Mouse (Mus musculus) limb, embryonic 13.5 days (tissue): ENCODE measurements around the gene Anxa9. TPM values are rescaled to one million over a fixed set of nuclear protein-coding genes. Genes with fewer than 3 reads are reported as not detected.
A peak's percentile ranks its signal among the peaks of the same experiment; 100 is the strongest.

ENCODE experiments used
- ATAC-seq: fragments of 200-750 bp; cut with Nextera tagmentation; 2 replicates; pipeline ENCODE4 v1.8.0; 2017; ENCODE audit warnings: low read depth, moderate number of reproducible peaks, moderate TSS enrichment; ENCODE audit not compliant: low FRiP score
- H3K27ac ChIP-seq: fragments of 300-500 bp; sonication (generic); 2 replicates; pipeline ENCODE4 v1.5.1; 2015; ENCODE audit warnings: inconsistent platforms, mild to moderate bottlenecking, moderate library complexity
- H3K27me3 ChIP-seq: fragments of 300-500 bp; sonication (generic); 2 replicates; pipeline ENCODE4 v1.6.1; 2015; ENCODE audit warnings: mild to moderate bottlenecking, inconsistent platforms
- H3K36me3 ChIP-seq: fragments of 300-500 bp; sonication (generic); 2 replicates; pipeline ENCODE4 v1.6.1; 2015; ENCODE audit warnings: inconsistent platforms, mild to moderate bottlenecking, moderate library complexity
- H3K4me1 ChIP-seq: fragments of 300-500 bp; sonication (generic); 2 replicates; pipeline ENCODE4 v1.6.1; 2015; ENCODE audit warnings: inconsistent platforms
- H3K4me2 ChIP-seq: fragments of 300-500 bp; sonication (generic); replicated peaks from 2 replicates; pipeline ENCODE4 v1.6.1; 2015; ENCODE audit warnings: inconsistent platforms, mild to moderate bottlenecking, moderate library complexity
- H3K4me3 ChIP-seq: fragments of 300-500 bp; sonication (generic); 2 replicates; pipeline ENCODE4 v1.5.1; 2015; ENCODE audit warnings: moderate library complexity, mild to moderate bottlenecking, inconsistent platforms
- H3K9ac ChIP-seq: fragments of 300-500 bp; sonication (generic); 2 replicates; pipeline ENCODE4 v1.6.1; 2015; ENCODE audit warnings: mild to moderate bottlenecking, inconsistent platforms
- H3K9me3 ChIP-seq: fragments of 300-500 bp; sonication (generic); 2 replicates; pipeline ENCODE4 v1.6.1; 2016; ENCODE audit warnings: inconsistent platforms
- WGBS: fragments of 180-500 bp; shearing (Covaris S2); methylation state at CpG from one replicate; pipeline ENCODE4 v1.1.7; 2015; 5-methylcytosine and 5-hydroxymethylcytosine counted together
- polyA plus RNA-seq: library from polyadenylated mRNA; unstranded; fragments of >200 nt; fragmentation: Nextera tagmentation; extraction: Ambion mirVana; gene quantifications from 2 replicates; pipeline ENCODE4 v1.2.1, GENCODE M21; 2015

Gene Anxa9
- polyA plus RNA-seq, 1 experiment from 2014 or later, result 2.5 TPM

GRCm38 (mm10) chr3:95281216-95282126, 25.5 kb downstream of the Anxa9 start, which contains the start of the genes Mindy1 and Prune1:
TSS of gene Mindy1 (plus strand) at chr3:95281345.
TSS of gene Prune1 (minus strand) at chr3:95282076.
- Histone ChIP-seq H3K4me1 (peaks cover 35% of the 10 kb centered on the region), H3K27me3 (no peaks in the 10 kb centered on the region), H3K4me2 (peak within 1 kb of the TSS; percentile 80), H3K36me3 (peaks cover 1% of the 10 kb centered on the region), H3K9ac (peak within 1 kb of the TSS; percentile 90), H3K27ac (peak within 1 kb of the TSS; percentile 92), H3K9me3 (no peaks in the 10 kb centered on the region), H3K4me3 (peak within 1 kb of the TSS; percentile 77)
- peak; percentile 91 for ATAC-seq
- WGBS, result under 1% methylated on average over 46 of the region's 53 CpGs

DNA sequence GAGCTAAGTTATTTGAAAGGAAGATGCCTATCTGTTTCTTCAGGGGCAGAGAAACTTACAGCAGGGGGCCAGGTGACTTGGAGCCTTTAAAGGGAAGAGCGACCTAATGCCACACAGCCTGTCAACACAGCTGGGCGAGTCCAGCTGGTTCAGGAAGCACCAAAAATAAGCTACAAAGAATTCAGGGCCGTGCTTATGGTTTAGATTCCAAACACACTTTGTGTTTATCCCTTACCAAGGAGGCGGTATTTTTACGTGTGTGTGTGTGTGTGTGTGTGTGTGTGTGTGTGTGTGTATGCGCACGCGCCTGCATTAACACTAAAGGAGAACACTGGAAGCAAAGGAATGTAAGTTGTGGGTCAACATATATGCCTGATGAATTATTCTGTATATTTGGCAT, 26.2 kb downstream of the Anxa9 start:
- H3K36me3 ChIP-seq, result no peaks in the 10 kb centered on the region
- 15% methylated on average over 8 of the region's 8 CpGs for WGBS
- no peaks in the 10 kb centered on the region for H3K27me3 ChIP-seq
- H3K9ac ChIP-seq, result peak overlapping the region; percentile 84
- H3K9me3 ChIP-seq, result no peaks in the 10 kb centered on the region
- peak overlapping the region; percentile 77 for H3K4me3 ChIP-seq
- peak overlapping the region; percentile 89 for H3K27ac ChIP-seq
- no peak for ATAC-seq
- peak overlapping the region; percentile 80 for H3K4me2 ChIP-seq
- peaks cover 35% of the 10 kb centered on the region for H3K4me1 ChIP-seq

DNA sequence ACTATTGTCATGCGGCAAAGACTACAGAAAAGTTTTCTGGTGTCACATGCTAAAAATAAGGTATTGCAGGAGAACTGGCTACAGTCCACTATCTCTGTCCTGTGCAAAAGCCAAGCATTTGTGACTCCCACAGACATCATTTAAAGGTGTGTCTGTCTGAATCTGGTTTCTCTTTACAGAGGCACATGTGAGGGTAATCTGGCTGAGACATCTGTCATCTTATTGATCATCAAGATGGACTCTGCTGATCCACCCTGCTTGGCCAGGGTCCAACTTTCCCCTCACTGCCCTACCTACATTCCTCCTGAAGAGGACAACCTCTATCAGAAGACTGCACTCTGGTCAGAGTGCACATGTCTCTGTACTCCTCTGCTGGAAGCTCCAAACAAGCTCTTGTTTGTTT, 29.8 kb downstream of the Anxa9 start:
- Histone ChIP-seq H3K27me3 (no peaks in the 10 kb centered on the region), H3K4me3 (no peak overlapping the region), H3K4me2 (no peak overlapping the region), H3K36me3 (peaks cover 6% of the 10 kb centered on the region), H3K27ac (no peak overlapping the region), H3K9me3 (no peaks in the 10 kb centered on the region), H3K4me1 (peaks cover 11% of the 10 kb centered on the region; the same call in 1 of the 2 replicates), H3K9ac (no peak overlapping the region)
- 94% methylated on average over 1 of the region's 1 CpGs for WGBS
- no peak for ATAC-seq

DNA sequence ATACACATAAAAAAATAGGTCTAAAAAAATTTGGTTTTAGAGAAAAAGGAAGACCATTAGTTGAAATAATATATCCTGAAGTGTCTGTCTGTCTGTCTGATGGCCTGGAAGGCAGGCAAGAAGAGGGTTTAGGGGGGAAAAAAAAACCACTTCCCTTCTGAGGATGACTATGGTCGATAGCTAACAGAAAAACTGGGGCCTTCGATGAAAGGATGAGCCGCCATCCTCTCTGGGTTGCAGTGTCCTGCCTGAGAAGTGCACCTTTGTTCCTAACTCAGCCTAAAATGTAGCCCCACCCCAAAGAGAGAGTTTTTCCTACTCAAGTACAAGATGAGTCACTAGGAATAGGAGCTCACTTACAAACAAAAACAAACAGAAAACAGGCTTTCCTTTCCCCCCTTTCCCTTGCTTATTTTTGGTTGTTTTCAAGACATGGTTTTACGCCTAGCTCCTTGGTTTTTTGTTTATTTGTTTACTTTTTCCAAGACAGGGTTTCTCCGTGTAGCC, 30.5 kb downstream of the Anxa9 start:
- H3K27ac ChIP-seq, result no peak overlapping the region
- H3K4me1 ChIP-seq, result peaks cover 11% of the 10 kb centered on the region; the same call in 1 of the 2 replicates
- no peak overlapping the region for H3K9ac ChIP-seq
- H3K4me3 ChIP-seq, result no peak overlapping the region
- no peaks in the 10 kb centered on the region for H3K27me3 ChIP-seq
- ATAC-seq, result no peak
- H3K4me2 ChIP-seq, result no peak overlapping the region
- 65% methylated on average over 5 of the region's 5 CpGs for WGBS
- H3K9me3 ChIP-seq, result no peaks in the 10 kb centered on the region
- peaks cover 9% of the 10 kb centered on the region for H3K36me3 ChIP-seq

- Histone ChIP-seq H3K27ac (no peak overlapping the region), H3K9me3 (no peaks in the 10 kb centered on the region), H3K4me3 (no peak overlapping the region), H3K36me3 (peaks cover 9% of the 10 kb centered on the region), H3K9ac (no peak overlapping the region), H3K4me1 (peaks cover 6% of the 10 kb centered on the region; the same call in 1 of the 2 replicates), H3K4me2 (no peak overlapping the region), H3K27me3 (no peaks in the 10 kb centered on the region)
- 74% methylated on average over 6 of the region's 6 CpGs for WGBS
- ATAC-seq, result no peak
Measured at GRCm38 (mm10) chr3:95275161-95275560, 31.8 kb downstream of the Anxa9 start.

DNA sequence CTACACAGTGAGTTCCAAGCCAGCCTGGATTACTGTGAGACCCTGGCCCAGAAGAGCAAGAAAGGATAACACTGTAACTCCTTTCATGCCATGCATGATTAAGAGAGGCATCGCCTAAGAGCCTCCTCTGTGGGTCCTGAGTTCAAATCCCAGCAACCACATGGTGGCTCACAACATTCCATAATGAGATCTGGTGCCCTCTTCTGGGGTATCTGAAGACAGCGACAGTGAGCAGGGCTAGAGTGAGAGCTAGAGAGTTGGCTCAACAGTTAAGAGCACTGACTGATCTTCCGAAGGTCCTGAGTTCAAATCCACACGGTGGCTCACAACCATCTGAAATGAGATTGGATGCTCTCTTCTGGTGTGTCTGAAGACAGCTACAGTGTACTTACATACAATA, 32.5 kb downstream of the Anxa9 start:
- Histone ChIP-seq H3K9me3 (no peaks in the 10 kb centered on the region), H3K4me2 (no peak overlapping the region), H3K4me3 (no peak overlapping the region), H3K9ac (no peak overlapping the region), H3K27ac (no peak overlapping the region), H3K36me3 (peaks cover 12% of the 10 kb centered on the region), H3K4me1 (0 out of 2 replicates have a peak, but pooled peaks cover under 1% of the 10 kb centered on the region), H3K27me3 (no peaks in the 10 kb centered on the region)
- WGBS, result 93% methylated on average over 4 of the region's 4 CpGs
- ATAC-seq, result no peak

DNA sequence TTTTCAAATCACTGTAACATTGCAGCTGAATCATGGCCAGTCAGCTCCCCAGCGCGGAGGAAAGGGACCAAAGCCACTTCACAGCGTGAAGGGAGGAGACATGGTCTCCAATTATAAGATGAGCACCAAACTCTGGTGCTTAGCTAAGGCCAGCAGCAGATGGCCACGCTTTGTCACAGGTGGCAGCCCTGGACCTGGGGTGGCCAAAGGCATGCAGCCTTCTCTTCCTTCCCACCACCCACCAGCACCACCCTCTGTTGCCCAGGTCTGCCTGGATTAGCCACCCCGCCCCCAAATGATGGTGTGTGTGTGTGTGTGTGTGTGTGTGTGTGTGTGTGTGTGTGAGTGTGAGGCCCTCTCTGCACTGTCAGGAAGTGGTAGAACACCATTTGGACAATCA, 33.5 kb downstream of the Anxa9 start:
- Histone ChIP-seq H3K9me3 (no peaks in the 10 kb centered on the region), H3K4me1 (no peaks in the 10 kb centered on the region), H3K9ac (no peak overlapping the region), H3K36me3 (peaks cover 21% of the 10 kb centered on the region), H3K27me3 (no peaks in the 10 kb centered on the region), H3K4me2 (no peak overlapping the region), H3K4me3 (no peak overlapping the region), H3K27ac (no peak overlapping the region)
- ATAC-seq, result no peak
- 94% methylated on average over 5 of the region's 5 CpGs for WGBS

- Histone ChIP-seq H3K4me1 (no peaks in the 10 kb centered on the region), H3K27ac (no peak overlapping the region), H3K36me3 (peaks cover 46% of the 10 kb centered on the region), H3K27me3 (no peaks in the 10 kb centered on the region), H3K9me3 (no peaks in the 10 kb centered on the region), H3K4me2 (no peak overlapping the region), H3K4me3 (no peak overlapping the region), H3K9ac (no peak overlapping the region)
- ATAC-seq, result no peak
- WGBS, result 88% methylated on average over 12 of the region's 12 CpGs
Measured at GRCm38 (mm10) chr3:95270766-95271364, 36.1 kb downstream of the Anxa9 start.

GRCm38 (mm10) chr3:95269789-95270188, 37.2 kb downstream of the Anxa9 start:
- WGBS, result 92% methylated on average over 5 of the region's 5 CpGs

DNA sequence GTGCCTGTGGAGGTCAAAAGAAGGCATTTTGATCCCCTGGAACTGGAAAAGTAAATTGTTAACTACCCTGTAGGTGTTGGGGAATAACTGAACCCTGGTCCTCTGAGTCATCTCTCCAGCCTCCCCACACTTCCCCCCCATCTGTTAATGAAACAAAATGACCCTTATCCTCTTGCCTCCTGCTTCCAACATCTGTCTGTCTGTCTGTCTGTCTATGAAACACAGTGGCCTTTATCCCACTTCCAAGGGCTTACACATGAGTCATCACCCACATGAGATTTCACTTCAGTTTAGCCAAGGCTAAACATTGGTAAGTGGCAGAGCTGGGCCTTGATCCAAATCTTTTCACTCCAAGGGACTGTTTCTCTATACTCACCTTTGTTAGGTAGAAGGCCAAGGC, 39.1 kb downstream of the Anxa9 start:
- Histone ChIP-seq H3K4me3 (no peak overlapping the region), H3K36me3 (peaks cover 66% of the 10 kb centered on the region), H3K9me3 (no peaks in the 10 kb centered on the region), H3K9ac (no peak overlapping the region), H3K27ac (no peak overlapping the region), H3K27me3 (no peaks in the 10 kb centered on the region), H3K4me2 (no peak overlapping the region), H3K4me1 (no peaks in the 10 kb centered on the region)
- no peak for ATAC-seq

More at GRCm38 (mm10) chr3:95269789-95270188, 37.2 kb downstream of the Anxa9 start:
- Histone ChIP-seq H3K36me3 (peaks cover 53% of the 10 kb centered on the region), H3K4me1 (no peaks in the 10 kb centered on the region), H3K9me3 (no peaks in the 10 kb centered on the region), H3K4me3 (no peak overlapping the region), H3K4me2 (no peak overlapping the region), H3K27ac (no peak overlapping the region), H3K9ac (no peak overlapping the region), H3K27me3 (no peaks in the 10 kb centered on the region)
- ATAC-seq, result no peak

GRCm38 (mm10) chr3:95266052-95266451, 40.9 kb downstream of the Anxa9 start:
- 95% methylated on average over 3 of the region's 3 CpGs for WGBS
- no peaks in the 10 kb centered on the region for H3K27me3 ChIP-seq
- no peak overlapping the region for H3K27ac ChIP-seq
- H3K4me2 ChIP-seq, result no peak overlapping the region
- peaks cover 78% of the 10 kb centered on the region for H3K36me3 ChIP-seq
- H3K9ac ChIP-seq, result no peak overlapping the region
- ATAC-seq, result no peak
- no peaks in the 10 kb centered on the region for H3K4me1 ChIP-seq
- no peaks in the 10 kb centered on the region for H3K9me3 ChIP-seq
- no peak overlapping the region for H3K4me3 ChIP-seq

DNA sequence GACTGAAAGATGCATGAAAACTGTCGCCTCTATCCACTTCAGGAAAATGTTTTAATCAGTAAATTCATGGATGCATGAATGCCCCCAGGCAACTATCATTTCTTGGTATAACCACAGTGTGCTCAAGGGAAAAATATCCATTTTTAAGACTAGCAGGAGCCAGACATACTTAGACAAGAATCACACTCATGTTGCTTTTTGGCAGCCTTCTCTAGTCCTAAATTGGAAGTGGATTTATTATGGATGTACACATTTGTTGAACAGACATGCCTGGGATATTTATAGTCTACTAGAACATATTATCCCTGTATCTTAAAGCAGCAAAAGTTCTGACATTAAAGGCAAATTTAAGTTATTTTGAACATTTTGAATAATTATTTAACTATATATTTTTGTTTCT, 42.3 kb downstream of the Anxa9 start:
- ATAC-seq, result no peak
- Histone ChIP-seq H3K4me2 (no peak overlapping the region), H3K36me3 (peaks cover 85% of the 10 kb centered on the region), H3K27ac (no peak overlapping the region), H3K4me1 (no peaks in the 10 kb centered on the region), H3K27me3 (no peaks in the 10 kb centered on the region), H3K9ac (no peak overlapping the region), H3K4me3 (no peak overlapping the region), H3K9me3 (no peaks in the 10 kb centered on the region)
- 88% methylated on average over 1 of the region's 1 CpGs for WGBS
